Mouse (Mus musculus): ENCODE data around the gene Sun2.

DNA sequence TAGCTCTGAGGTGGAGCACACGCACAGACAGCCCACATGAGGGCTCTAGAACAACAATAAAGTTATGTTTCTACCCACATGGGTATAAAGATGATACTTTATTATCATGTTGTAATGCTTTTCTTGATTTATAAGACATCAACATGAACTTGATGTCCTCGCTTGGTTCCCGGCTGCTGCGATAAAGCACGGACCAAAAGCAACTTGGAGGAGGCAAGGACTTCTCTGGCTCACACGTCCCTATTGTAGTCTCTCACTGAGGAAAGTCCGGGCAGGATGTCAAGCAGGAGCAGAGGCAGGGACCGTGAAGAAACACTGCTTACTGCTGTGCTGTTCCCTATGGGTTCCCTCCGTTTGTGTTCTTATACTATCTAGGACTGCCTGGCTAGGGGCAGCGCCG, 1.7 kb upstream of the Sun2 start:
- TF ChIP-seq POLR2A (IDR thresholded peaks at IDR 0.05; ENCODE audit: borderline replicate concordance, extremely low read depth, insufficient read depth, insufficient read length, poor library complexity, severe bottlenecking), result no peak
- TF ChIP-seq CTCF (IDR thresholded peaks at IDR 0.05; ENCODE audit: borderline replicate concordance, extremely low read depth, insufficient read depth, insufficient read length), result no peak
